Mouse (Mus musculus): ENCODE results near the gene Dnm3. TPM values are rescaled to one million over a fixed set of nuclear protein-coding genes. Genes with fewer than 3 reads are reported as not detected.

Gene Dnm3
- polyA plus RNA-seq, 1 experiment: 1.7 TPM

GRCm38 (mm10) chr1:162042384-162042783 lies 435.4 kb downstream of the Dnm3 start:
- no peaks in the 10 kb centered on the region for H3K27me3 ChIP-seq (ENCODE audit: control insufficient read depth, insufficient read depth, low read length, poor library complexity, severe bottlenecking)
- H3K4me3 ChIP-seq (ENCODE audit: low read depth, low read length): no peak overlapping the region
- no peak overlapping the region for H3K9ac ChIP-seq (ENCODE audit: low read depth, poor library complexity, severe bottlenecking)
- H3K4me1 ChIP-seq (ENCODE audit: control insufficient read depth, insufficient read depth, low read length): no peaks in the 10 kb centered on the region
- TF ChIP-seq EP300 (IDR thresholded peaks at IDR 0.05; ENCODE audit: insufficient read depth, low read depth, low read length) (no peak), POLR2A (IDR thresholded peaks at IDR 0.05; ENCODE audit: insufficient read depth, low read length) (no peak), CTCF (IDR thresholded peaks at IDR 0.05; ENCODE audit: low read depth, low read length) (no peak)
- no peaks in the 10 kb centered on the region for H3K36me3 ChIP-seq (ENCODE audit: control insufficient read depth, insufficient read depth, low read length, poor library complexity, severe bottlenecking)
- no peak overlapping the region for H3K27ac ChIP-seq (ENCODE audit: insufficient read depth, low read length)
- no peaks in the 10 kb centered on the region for H3K9me3 ChIP-seq (replicated peaks; ENCODE audit: control insufficient read depth, insufficient read depth, low read length, poor library complexity, severe bottlenecking)

GRCm38 (mm10) chr1:162040490-162041274 lies 437.2 kb downstream of the Dnm3 start:
- H3K27me3 ChIP-seq (ENCODE audit: control insufficient read depth, insufficient read depth, low read length, poor library complexity, severe bottlenecking): no peaks in the 10 kb centered on the region
- H3K9me3 ChIP-seq (replicated peaks; ENCODE audit: control insufficient read depth, insufficient read depth, low read length, poor library complexity, severe bottlenecking): no peaks in the 10 kb centered on the region
- H3K4me1 ChIP-seq (ENCODE audit: control insufficient read depth, insufficient read depth, low read length): no peaks in the 10 kb centered on the region
- TF ChIP-seq POLR2A (IDR thresholded peaks at IDR 0.05; ENCODE audit: insufficient read depth, low read length) (no peak), EP300 (IDR thresholded peaks at IDR 0.05; ENCODE audit: insufficient read depth, low read depth, low read length) (no peak), CTCF (IDR thresholded peaks at IDR 0.05; ENCODE audit: low read depth, low read length) (no peak)
- H3K27ac ChIP-seq (ENCODE audit: insufficient read depth, low read length): no peak overlapping the region
- H3K36me3 ChIP-seq (ENCODE audit: control insufficient read depth, insufficient read depth, low read length, poor library complexity, severe bottlenecking): no peaks in the 10 kb centered on the region
- H3K4me3 ChIP-seq (ENCODE audit: low read depth, low read length): no peak overlapping the region
- no peak overlapping the region for H3K9ac ChIP-seq (ENCODE audit: low read depth, poor library complexity, severe bottlenecking)

- no peak overlapping the region for H3K9ac ChIP-seq (ENCODE audit: low read depth, poor library complexity, severe bottlenecking)
- no peak for TF ChIP-seq POLR2A (IDR thresholded peaks at IDR 0.05; ENCODE audit: insufficient read depth, low read length)
- TF ChIP-seq CTCF (IDR thresholded peaks at IDR 0.05; ENCODE audit: low read depth, low read length): no peak
- TF ChIP-seq EP300 (IDR thresholded peaks at IDR 0.05; ENCODE audit: insufficient read depth, low read depth, low read length): no peak
- no peaks in the 10 kb centered on the region for H3K4me1 ChIP-seq (ENCODE audit: control insufficient read depth, insufficient read depth, low read length)
- no peaks in the 10 kb centered on the region for H3K9me3 ChIP-seq (replicated peaks; ENCODE audit: control insufficient read depth, insufficient read depth, low read length, poor library complexity, severe bottlenecking)
- no peak overlapping the region for H3K27ac ChIP-seq (ENCODE audit: insufficient read depth, low read length)
- no peaks in the 10 kb centered on the region for H3K27me3 ChIP-seq (ENCODE audit: control insufficient read depth, insufficient read depth, low read length, poor library complexity, severe bottlenecking)
- H3K36me3 ChIP-seq (ENCODE audit: control insufficient read depth, insufficient read depth, low read length, poor library complexity, severe bottlenecking): no peaks in the 10 kb centered on the region
- H3K4me3 ChIP-seq (ENCODE audit: low read depth, low read length): no peak overlapping the region
Measured at GRCm38 (mm10) chr1:162039808-162040207, 438.0 kb downstream of the Dnm3 start.

GRCm38 (mm10) chr1:162039011-162039595 lies 438.7 kb downstream of the Dnm3 start:
- Histone ChIP-seq H3K27me3 (ENCODE audit: control insufficient read depth, insufficient read depth, low read length, poor library complexity, severe bottlenecking) (no peaks in the 10 kb centered on the region), H3K9ac (ENCODE audit: low read depth, poor library complexity, severe bottlenecking) (no peak overlapping the region), H3K9me3 (replicated peaks; ENCODE audit: control insufficient read depth, insufficient read depth, low read length, poor library complexity, severe bottlenecking) (no peaks in the 10 kb centered on the region), H3K4me3 (ENCODE audit: low read depth, low read length) (no peak overlapping the region), H3K36me3 (ENCODE audit: control insufficient read depth, insufficient read depth, low read length, poor library complexity, severe bottlenecking) (no peaks in the 10 kb centered on the region), H3K4me1 (ENCODE audit: control insufficient read depth, insufficient read depth, low read length) (no peaks in the 10 kb centered on the region), H3K27ac (ENCODE audit: insufficient read depth, low read length) (no peak overlapping the region)
- TF ChIP-seq EP300 (IDR thresholded peaks at IDR 0.05; ENCODE audit: insufficient read depth, low read depth, low read length) (no peak), CTCF (IDR thresholded peaks at IDR 0.05; ENCODE audit: low read depth, low read length) (no peak), POLR2A (IDR thresholded peaks at IDR 0.05; ENCODE audit: insufficient read depth, low read length) (no peak)

GRCm38 (mm10) chr1:162038431-162038830 lies 439.4 kb downstream of the Dnm3 start:
- Histone ChIP-seq H3K27ac (ENCODE audit: insufficient read depth, low read length) (no peak overlapping the region), H3K9ac (ENCODE audit: low read depth, poor library complexity, severe bottlenecking) (no peak overlapping the region), H3K4me1 (ENCODE audit: control insufficient read depth, insufficient read depth, low read length) (no peaks in the 10 kb centered on the region), H3K36me3 (ENCODE audit: control insufficient read depth, insufficient read depth, low read length, poor library complexity, severe bottlenecking) (no peaks in the 10 kb centered on the region), H3K9me3 (replicated peaks; ENCODE audit: control insufficient read depth, insufficient read depth, low read length, poor library complexity, severe bottlenecking) (no peaks in the 10 kb centered on the region), H3K27me3 (ENCODE audit: control insufficient read depth, insufficient read depth, low read length, poor library complexity, severe bottlenecking) (no peaks in the 10 kb centered on the region), H3K4me3 (ENCODE audit: low read depth, low read length) (no peak overlapping the region)
- TF ChIP-seq CTCF (IDR thresholded peaks at IDR 0.05; ENCODE audit: low read depth, low read length): no peak
- TF ChIP-seq POLR2A (IDR thresholded peaks at IDR 0.05; ENCODE audit: insufficient read depth, low read length): no peak
- TF ChIP-seq EP300 (IDR thresholded peaks at IDR 0.05; ENCODE audit: insufficient read depth, low read depth, low read length): no peak

- no peaks in the 10 kb centered on the region for H3K4me1 ChIP-seq (ENCODE audit: control insufficient read depth, insufficient read depth, low read length)
- TF ChIP-seq EP300 (IDR thresholded peaks at IDR 0.05; ENCODE audit: insufficient read depth, low read depth, low read length): no peak
- no peak for TF ChIP-seq POLR2A (IDR thresholded peaks at IDR 0.05; ENCODE audit: insufficient read depth, low read length)
- no peak for TF ChIP-seq CTCF (IDR thresholded peaks at IDR 0.05; ENCODE audit: low read depth, low read length)
Measured at GRCm38 (mm10) chr1:162037968-162038421, 439.8 kb downstream of the Dnm3 start.

More at GRCm38 (mm10) chr1:162037968-162038421, 439.8 kb downstream of the Dnm3 start:
- H3K27ac ChIP-seq (ENCODE audit: insufficient read depth, low read length): no peak overlapping the region
- H3K9ac ChIP-seq (ENCODE audit: low read depth, poor library complexity, severe bottlenecking): no peak overlapping the region
- no peaks in the 10 kb centered on the region for H3K9me3 ChIP-seq (replicated peaks; ENCODE audit: control insufficient read depth, insufficient read depth, low read length, poor library complexity, severe bottlenecking)
- no peaks in the 10 kb centered on the region for H3K36me3 ChIP-seq (ENCODE audit: control insufficient read depth, insufficient read depth, low read length, poor library complexity, severe bottlenecking)
- no peaks in the 10 kb centered on the region for H3K27me3 ChIP-seq (ENCODE audit: control insufficient read depth, insufficient read depth, low read length, poor library complexity, severe bottlenecking)
- H3K4me3 ChIP-seq (ENCODE audit: low read depth, low read length): no peak overlapping the region
